Mouse (Mus musculus): Measurements from ENCODE around the gene Cnnm3. TPM values are rescaled to one million over a fixed set of nuclear protein-coding genes. Genes with fewer than 3 reads are reported as not detected.

Gene Cnnm3
- polyA plus RNA-seq, 1 experiment from 2014 or later, result 6.8 TPM

- no peaks in the 10 kb centered on the region for H3K9me3 ChIP-seq (ENCODE audit: control insufficient read depth, low read length)
- no peaks in the 10 kb centered on the region for H3K36me3 ChIP-seq (replicated peaks; ENCODE audit: control insufficient read depth, insufficient read depth)
- no peak overlapping the region for H3K27ac ChIP-seq
- H3K4me3 ChIP-seq (replicated peaks; ENCODE audit: low read length), result no peak overlapping the region
- 86% methylated on average over 8 of the region's 8 CpGs for WGBS
- H3K4me2 ChIP-seq (replicated peaks), result no peak overlapping the region
- H3K9ac ChIP-seq, result no peak overlapping the region
- no peaks in the 10 kb centered on the region for H3K27me3 ChIP-seq (ENCODE audit: control insufficient read depth, insufficient read depth, low read length)
- H3K4me1 ChIP-seq (replicated peaks; ENCODE audit: control insufficient read depth, insufficient read depth, low read length), result peaks cover 8% of the 10 kb centered on the region; the same call in 1 of the 2 replicates
- no peak for ATAC-seq (ENCODE audit: low FRiP score)
- DNase-seq (ENCODE audit: low spot score), result no peak
Measured at GRCm38 (mm10) chr1:36573524-36573923, 61.9 kb downstream of the Cnnm3 start.

- Histone ChIP-seq H3K4me2 (replicated peaks) (no peak overlapping the region), H3K4me1 (replicated peaks; ENCODE audit: control insufficient read depth, insufficient read depth, low read length) (peaks cover 8% of the 10 kb centered on the region; the same call in 1 of the 2 replicates), H3K9me3 (ENCODE audit: control insufficient read depth, low read length) (no peaks in the 10 kb centered on the region), H3K36me3 (replicated peaks; ENCODE audit: control insufficient read depth, insufficient read depth) (no peaks in the 10 kb centered on the region), H3K27me3 (ENCODE audit: control insufficient read depth, insufficient read depth, low read length) (no peaks in the 10 kb centered on the region), H3K9ac (no peak overlapping the region), H3K27ac (no peak overlapping the region), H3K4me3 (replicated peaks; ENCODE audit: low read length) (no peak overlapping the region)
- DNase-seq (ENCODE audit: low spot score), result no peak
- WGBS, result 82% methylated on average over 5 of the region's 5 CpGs
- ATAC-seq (ENCODE audit: low FRiP score), result no peak
Measured at GRCm38 (mm10) chr1:36574196-36574955, 62.7 kb downstream of the Cnnm3 start.

DNA sequence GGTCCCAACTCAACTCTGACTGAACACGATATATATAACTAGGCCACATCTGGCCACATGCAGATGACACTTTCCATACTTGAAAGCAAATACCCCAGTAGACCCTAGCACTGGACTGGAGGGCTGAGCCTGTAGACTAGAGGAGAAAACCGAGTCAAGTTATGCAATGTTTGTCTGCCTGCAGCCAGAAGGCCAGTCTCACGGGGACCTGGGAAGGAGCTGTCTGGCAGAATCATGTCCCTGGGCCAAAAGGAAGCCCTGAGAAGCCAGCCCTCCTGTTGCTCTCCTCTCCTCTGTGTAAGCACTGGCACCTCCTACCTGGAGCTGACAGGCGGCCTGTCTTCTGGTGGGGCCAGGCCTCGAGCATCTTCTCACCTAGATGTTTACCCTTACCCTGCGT is 63.7 kb downstream of the Cnnm3 start:
- no peak overlapping the region for H3K4me2 ChIP-seq (replicated peaks)
- no peak overlapping the region for H3K9ac ChIP-seq
- no peak for ATAC-seq (ENCODE audit: low FRiP score)
- no peaks in the 10 kb centered on the region for H3K27me3 ChIP-seq (ENCODE audit: control insufficient read depth, insufficient read depth, low read length)
- WGBS, result 67% methylated on average over 6 of the region's 6 CpGs
- H3K4me3 ChIP-seq (replicated peaks; ENCODE audit: low read length), result no peak overlapping the region
- DNase-seq (ENCODE audit: low spot score), result no peak
- no peak overlapping the region for H3K27ac ChIP-seq
- peaks cover 17% of the 10 kb centered on the region for H3K4me1 ChIP-seq (replicated peaks; ENCODE audit: control insufficient read depth, insufficient read depth, low read length)
- H3K36me3 ChIP-seq (replicated peaks; ENCODE audit: control insufficient read depth, insufficient read depth), result no peaks in the 10 kb centered on the region
- no peaks in the 10 kb centered on the region for H3K9me3 ChIP-seq (ENCODE audit: control insufficient read depth, low read length)

GRCm38 (mm10) chr1:36576991-36577675 is 65.5 kb downstream of the Cnnm3 start:
- DNase-seq (ENCODE audit: low spot score), result no peak
- Histone ChIP-seq H3K9ac (no peak overlapping the region), H3K4me2 (replicated peaks) (no peak overlapping the region), H3K27me3 (ENCODE audit: control insufficient read depth, insufficient read depth, low read length) (no peaks in the 10 kb centered on the region), H3K4me1 (replicated peaks; ENCODE audit: control insufficient read depth, insufficient read depth, low read length) (peaks cover 25% of the 10 kb centered on the region), H3K4me3 (replicated peaks; ENCODE audit: low read length) (no peak overlapping the region), H3K36me3 (replicated peaks; ENCODE audit: control insufficient read depth, insufficient read depth) (no peaks in the 10 kb centered on the region), H3K27ac (no peak overlapping the region), H3K9me3 (ENCODE audit: control insufficient read depth, low read length) (no peaks in the 10 kb centered on the region)
- no peak for ATAC-seq (ENCODE audit: low FRiP score)
- 83% methylated on average over 6 of the region's 6 CpGs for WGBS

Small RNA genes within 50 kb of the gene (microRNA-seq; reads per million reads assigned to microRNA genes)
- not detected for gene Gm47280

Other genes with a start within 250 kb of the Cnnm3 start
- gene Neurl3, start 237.2 kb upstream of the Cnnm3 start, polyA plus RNA-seq (2014; fragmentation: Nextera tagmentation; extraction: Ambion mirVana), result 1.5 and 1.7 TPM in 2 replicates
- 4.3 and 5.8 TPM in 2 replicates for gene Arid5a, start 204.1 kb upstream of the Cnnm3 start, polyA plus RNA-seq (2014; fragmentation: Nextera tagmentation; extraction: Ambion mirVana)
- gene Kansl3, start 142.7 kb upstream of the Cnnm3 start, polyA plus RNA-seq (2014; fragmentation: Nextera tagmentation; extraction: Ambion mirVana), result 34.2 and 36.3 TPM in 2 replicates
- gene Fer1l5, start 139.6 kb upstream of the Cnnm3 start, polyA plus RNA-seq (2014; fragmentation: Nextera tagmentation; extraction: Ambion mirVana), result 1.5 and 1.8 TPM in 2 replicates
- 41.8 and 41.9 TPM in 2 replicates for gene Lman2l, start 66.6 kb upstream of the Cnnm3 start, polyA plus RNA-seq (2014; fragmentation: Nextera tagmentation; extraction: Ambion mirVana)
- 9.2 and 10.6 TPM in 2 replicates for gene Cnnm4, start 40.2 kb upstream of the Cnnm3 start, polyA plus RNA-seq (2014; fragmentation: Nextera tagmentation; extraction: Ambion mirVana)
- 6.9 and 10.6 TPM in 2 replicates for gene Ankrd23, start 25.0 kb downstream of the Cnnm3 start, polyA plus RNA-seq (2014; fragmentation: Nextera tagmentation; extraction: Ambion mirVana)
- 0.23 and 1.1 TPM in 2 replicates for gene Gm42417, start 27.6 kb downstream of the Cnnm3 start, polyA plus RNA-seq (2014; fragmentation: Nextera tagmentation; extraction: Ambion mirVana)
- 23.9 and 26.9 TPM in 2 replicates for gene Ankrd39, start 35.6 kb downstream of the Cnnm3 start, polyA plus RNA-seq (2014; fragmentation: Nextera tagmentation; extraction: Ambion mirVana)
- 3.1 and 3.8 TPM in 2 replicates for gene Sema4c, start 46.5 kb downstream of the Cnnm3 start, polyA plus RNA-seq (2014; fragmentation: Nextera tagmentation; extraction: Ambion mirVana)
- not detected in 2 replicates for gene Fam178b, start 171.3 kb downstream of the Cnnm3 start, polyA plus RNA-seq (2014; fragmentation: Nextera tagmentation; extraction: Ambion mirVana)
- 772 and 811 TPM in 2 replicates for gene Cox5b, start 179.6 kb downstream of the Cnnm3 start, polyA plus RNA-seq (2014; fragmentation: Nextera tagmentation; extraction: Ambion mirVana)
- 0.48 and 0.54 TPM in 2 replicates for gene 4933424G06Rik, start 198.3 kb downstream of the Cnnm3 start, polyA plus RNA-seq (2014; fragmentation: Nextera tagmentation; extraction: Ambion mirVana)
- 95.0 and 97.4 TPM in 2 replicates for gene Actr1b, start 202.6 kb downstream of the Cnnm3 start, polyA plus RNA-seq (2014; fragmentation: Nextera tagmentation; extraction: Ambion mirVana)
- 0.69 and 2.3 TPM in 2 replicates for gene Zap70, start 249.9 kb downstream of the Cnnm3 start, polyA plus RNA-seq (2014; fragmentation: Nextera tagmentation; extraction: Ambion mirVana)

All from hindbrain, embryonic 14.5 days (tissue).